Mouse (Mus musculus): ENCODE data around the gene Camsap2. TPM values are rescaled to one million over a fixed set of nuclear protein-coding genes. Genes with fewer than 3 reads are reported as not detected.

Gene Camsap2
- polyA plus RNA-seq, 1 experiment from 2014 or later, result 8.9 TPM

DNA sequence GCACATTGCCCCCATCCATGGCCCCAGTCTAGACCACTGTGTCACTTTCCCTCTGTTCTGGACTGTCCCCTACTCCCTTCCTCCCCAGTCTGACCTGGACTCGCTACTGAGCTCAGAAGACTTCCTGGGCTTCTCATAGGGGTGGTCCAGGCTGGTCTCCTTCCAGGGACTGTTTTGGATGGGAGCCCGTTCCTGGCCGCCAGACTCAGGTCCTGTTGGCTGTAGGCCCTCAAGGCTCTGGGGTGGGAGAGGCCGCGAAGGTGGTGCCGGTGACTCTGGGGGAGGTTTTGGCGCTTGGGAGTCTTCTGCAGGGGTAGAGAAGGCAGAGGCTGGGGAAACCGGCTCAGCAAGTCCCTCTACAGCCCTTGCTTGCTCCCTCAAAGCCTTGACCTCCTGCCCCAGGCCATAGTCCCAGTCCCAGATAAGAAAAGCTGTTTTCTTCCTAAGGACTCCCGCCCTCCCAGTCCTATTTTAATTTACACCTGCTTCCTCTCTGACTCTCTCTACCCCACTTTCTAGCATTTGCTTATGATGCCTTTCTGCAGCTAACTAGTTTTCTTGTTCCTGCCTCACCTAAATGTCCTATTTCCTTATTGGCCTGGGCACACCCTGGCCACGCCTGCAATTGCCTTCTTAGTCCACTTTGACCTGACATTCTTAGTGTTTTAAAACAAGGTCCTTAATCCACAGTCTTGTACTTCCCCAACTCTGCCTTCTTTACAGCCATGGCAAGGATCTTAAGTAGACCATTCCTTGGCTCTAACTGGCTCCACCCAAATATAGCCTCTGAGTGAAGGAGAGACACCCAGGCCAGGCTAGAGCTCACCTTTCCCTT lies 125.7 kb downstream of the Camsap2 start:
- Histone ChIP-seq H3K4me1 (replicated peaks; ENCODE audit: control insufficient read depth, insufficient read depth) (peaks cover 7% of the 10 kb centered on the region; the same call in 1 of the 2 replicates), H3K27ac (replicated peaks) (peak overlapping the region; percentile 76), H3K36me3 (ENCODE audit: control insufficient read depth, insufficient read depth, low read length) (peaks cover 5% of the 10 kb centered on the region; the same call in 1 of the 2 replicates), H3K4me3 (ENCODE audit: low read depth, low read length) (no peak overlapping the region), H3K27me3 (ENCODE audit: control insufficient read depth, insufficient read depth, low read length) (no peaks in the 10 kb centered on the region), H3K4me2 (replicated peaks; ENCODE audit: low read depth) (no peak overlapping the region), H3K9ac (ENCODE audit: low read length) (peak overlapping the region; percentile 13; the same call in 1 of the 2 replicates), H3K9me3 (ENCODE audit: control insufficient read depth, low read length) (no peaks in the 10 kb centered on the region)
- TF ChIP-seq EP300 (optimal IDR thresholded peaks at IDR 0.05) (no peak), CTCF (IDR thresholded peaks at IDR 0.05; ENCODE audit: low read depth) (no peak)
- peak; percentile 79 for ATAC-seq (ENCODE audit: low FRiP score, low TSS enrichment)
- 49% methylated on average over 10 of the region's 10 CpGs for WGBS
- peak; percentile 88 for DNase-seq (ENCODE audit: low spot score)

Other genes starting within 250 kb of the Camsap2 start
- 0.29 and 0.36 TPM in 2 replicates for gene Kif21b, start 214.7 kb downstream of the Camsap2 start, polyA plus RNA-seq (2015; fragmentation: Nextera tagmentation; extraction: Ambion mirVana)
- 0.34 and 0.78 TPM in 2 replicates for gene Mroh3, start 133.3 kb downstream of the Camsap2 start, polyA plus RNA-seq (2015; fragmentation: Nextera tagmentation; extraction: Ambion mirVana)
- gene Inava, start 111.8 kb downstream of the Camsap2 start, polyA plus RNA-seq (2015; fragmentation: Nextera tagmentation; extraction: Ambion mirVana), result 32.0 and 35.7 TPM in 2 replicates
- gene Gpr25, start 85.2 kb downstream of the Camsap2 start, polyA plus RNA-seq (2015; fragmentation: Nextera tagmentation; extraction: Ambion mirVana), result 0.12 TPM in 1 of 2 replicates, not detected in the other
- gene Ddx59, start 69.2 kb upstream of the Camsap2 start, polyA plus RNA-seq (2015; fragmentation: Nextera tagmentation; extraction: Ambion mirVana), result 7.7 and 9.0 TPM in 2 replicates
- gene Kif14, start 120.2 kb upstream of the Camsap2 start, polyA plus RNA-seq (2015; fragmentation: Nextera tagmentation; extraction: Ambion mirVana), result 0.63 and 1.1 TPM in 2 replicates